Mouse (Mus musculus) B cell, adult (primary cell): ENCODE measurements around the gene Abca8a. TPM values are rescaled to one million over a fixed set of nuclear protein-coding genes. Genes with fewer than 3 reads are reported as not detected.

ENCODE experiments used
- total RNA-seq: library from RNA; stranded (reverse); gene quantifications from 4 replicates; pipeline ENCODE4 v1.2.4, GENCODE M21; 2023; ENCODE audit not compliant: inconsistent age

Abca8a gene
- total RNA-seq = not detected in 4 replicates

DNA sequence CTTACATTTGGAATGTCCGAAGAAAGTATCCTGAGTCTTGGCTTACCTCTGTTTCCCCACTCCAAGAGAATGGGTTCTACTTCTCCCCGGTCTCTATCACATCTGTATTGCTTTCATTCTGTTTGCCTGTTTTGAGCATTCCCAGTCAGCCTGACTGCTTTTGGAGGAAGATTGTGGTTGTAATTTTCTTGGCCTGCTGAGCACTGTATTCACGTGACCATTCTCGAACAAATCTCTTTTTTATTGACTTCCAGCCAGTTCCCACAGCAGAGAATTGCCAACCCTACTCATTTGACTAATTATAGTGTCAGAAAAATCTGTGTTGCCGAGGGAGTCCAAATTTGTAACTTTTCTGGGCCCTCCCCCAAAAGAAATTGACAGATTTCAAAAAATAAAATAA lies at the start of gene Abca8a:
Abca8a (minus strand) TSS at position 121 of the 400 bp plus-strand sequence.

DNA sequence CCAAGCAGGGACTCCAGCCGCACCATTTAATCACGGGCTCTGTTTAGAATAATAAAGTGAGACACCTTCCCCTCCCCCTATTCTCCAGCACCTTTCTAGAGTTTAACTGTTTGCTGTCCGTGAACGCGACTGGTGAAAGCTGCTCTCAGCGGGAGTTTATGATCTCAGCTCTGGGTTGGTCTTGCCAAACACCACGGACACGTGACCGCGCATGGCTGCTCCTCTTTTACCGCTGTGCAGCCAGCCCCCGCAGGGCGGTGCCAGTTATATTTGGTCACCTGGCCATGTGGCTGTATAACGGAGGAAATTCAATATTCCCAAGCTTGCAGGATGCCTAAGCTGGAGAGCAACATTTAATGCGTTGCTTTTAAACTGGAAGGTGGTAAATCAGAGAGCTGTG lies 100.2 kb downstream of the Abca8a start, which contains the start of gene Abca8b:
Abca8b (minus strand) TSS at position 222 of the 400 bp plus-strand sequence.

Other genes with a start within 250 kb of the Abca8a start
- gene Abca8b, start 100.1 kb downstream of the Abca8a start, total RNA-seq = 0.15 to 0.48 TPM (median 0.27 TPM) in 4 replicates
- 0.09 to 0.21 TPM (median 0.14 TPM) in 4 replicates for gene Abca9, start 72.2 kb upstream of the Abca8a start, total RNA-seq
- gene Abca6, start 155.8 kb upstream of the Abca8a start, total RNA-seq = 0.26 to 1.1 TPM (median 0.53 TPM) in 4 replicates
- gene Abca5, start 241.7 kb upstream of the Abca8a start, total RNA-seq = 4.5 to 6.1 TPM (median 5.2 TPM) in 4 replicates